Mouse (Mus musculus) left cerebral cortex, postnatal 25 days (tissue): Measurements from ENCODE around the gene Adh6b. TPM values are rescaled to one million over a fixed set of nuclear protein-coding genes. Genes with fewer than 3 reads are reported as not detected.
A peak's percentile ranks its signal among the peaks of the same experiment; 100 is the strongest.

Experiments
- DNase-seq, 2 experiments: peaks; one replicate each; pipeline ENCODE4 v3.0.0; 2022; ENCODE audit warnings: low spot score in 2 of 2, mixed read lengths in 1 of 2
- intact Hi-C: fragments of 180-260 bp; cut with DNase I; formaldehyde crosslinking; loops from one replicate; pipeline ENCODE4 v1.15.1; 2025
- total RNA-seq, 2 experiments: library from RNA; stranded (reverse); gene quantifications; 2 replicates each; pipeline ENCODE4 v1.2.3; 2021

Adh6b gene
- total RNA-seq, result not detected

DNA sequence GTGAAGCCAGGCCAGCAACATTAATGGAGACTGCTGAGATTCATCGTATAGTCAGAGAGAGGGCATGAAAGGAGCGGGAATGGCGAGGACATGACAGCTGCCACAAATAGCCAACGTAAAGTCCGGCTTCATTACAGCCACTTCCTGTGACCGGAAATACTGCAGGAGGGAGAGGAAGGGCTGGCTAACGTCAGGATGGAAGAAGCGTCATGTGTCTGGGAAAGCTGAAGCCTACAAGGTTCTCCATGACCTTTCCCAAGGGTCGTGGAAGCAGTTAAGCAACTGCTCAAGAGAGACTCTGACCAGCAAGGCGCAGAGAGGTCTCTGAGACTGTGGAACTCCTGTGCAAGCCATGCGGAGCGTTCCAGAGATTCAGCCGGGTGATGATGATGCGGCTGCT is at the start of gene Adh6b:
Gene Adh6b, plus strand, starts transcription at position 305 of the 400 bp plus-strand sequence.
- no peak for DNase-seq
- intact Hi-C loops, result no loop called here

DNA sequence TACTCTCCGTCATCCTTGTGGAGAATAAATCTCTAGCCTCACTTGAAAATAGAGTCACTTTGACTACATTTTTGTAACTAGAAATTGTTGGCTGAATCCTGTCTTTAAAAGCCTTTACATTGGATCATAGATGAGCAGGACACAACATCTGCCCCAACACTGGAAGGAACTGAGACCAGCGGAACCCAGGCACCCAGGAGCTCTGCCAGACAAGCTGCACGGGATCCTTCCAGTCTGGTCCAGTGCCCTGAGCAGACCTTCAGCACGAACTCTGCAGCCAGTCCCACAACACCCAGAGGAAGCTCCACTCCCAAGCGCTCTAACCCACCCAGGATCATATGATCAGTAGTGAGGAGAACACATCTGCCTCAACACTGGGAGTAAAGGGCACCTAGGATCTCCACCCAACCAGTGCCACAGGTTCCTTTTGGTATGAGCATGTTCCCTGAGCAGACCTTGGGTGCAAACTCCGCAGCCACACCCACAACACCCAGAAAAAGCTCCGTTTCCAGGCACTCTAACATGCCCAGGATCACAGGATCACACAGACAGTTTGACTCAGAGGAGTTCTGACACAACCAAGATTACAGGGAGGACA is 48.2 kb upstream of the Adh6b start:
- no peak for DNase-seq
- intact Hi-C loops, result no loop called here

DNA sequence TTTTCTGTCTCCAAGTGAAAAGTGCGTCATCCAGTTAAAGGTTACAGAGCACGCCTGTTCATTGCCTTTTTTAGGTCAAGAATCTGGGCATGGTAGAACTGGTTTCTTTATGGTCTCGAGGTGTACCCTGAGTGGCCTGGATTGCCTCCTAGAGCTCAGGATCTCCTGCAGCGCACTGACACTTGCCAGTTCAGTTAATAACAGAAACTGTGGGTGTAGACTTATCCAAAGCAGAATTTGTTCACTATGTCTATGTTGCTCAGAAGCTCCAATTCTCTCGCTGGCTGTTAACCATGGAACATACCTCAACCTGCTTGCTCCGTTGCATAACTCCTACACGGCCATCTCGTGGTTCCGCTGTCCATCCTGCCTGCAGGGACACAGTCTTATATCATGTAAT is 41.4 kb upstream of the Adh6b start:
- intact Hi-C loops, result no loop called here
- DNase-seq, result no peak

DNA sequence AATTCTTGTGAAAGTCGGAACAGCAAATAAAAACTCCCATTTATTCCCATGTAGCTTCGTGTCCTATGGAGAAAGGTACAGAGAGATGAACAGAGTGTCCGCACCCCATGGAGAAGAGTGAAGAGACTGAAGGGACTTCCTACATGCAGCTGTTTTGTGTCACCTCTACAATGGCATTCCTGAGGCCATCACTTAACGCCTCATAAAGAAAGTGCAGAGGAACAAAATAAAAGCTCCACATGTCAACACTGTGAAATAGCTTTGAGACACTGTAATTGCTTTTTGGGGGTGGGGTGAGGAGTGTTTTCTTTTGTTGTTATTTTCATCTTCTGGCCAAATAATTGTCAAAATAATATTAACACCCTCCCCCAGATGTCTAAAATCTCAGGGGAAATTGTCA is 38.9 kb upstream of the Adh6b start:
- DNase-seq, result no peak
- intact Hi-C loops, result no loop called here

DNA sequence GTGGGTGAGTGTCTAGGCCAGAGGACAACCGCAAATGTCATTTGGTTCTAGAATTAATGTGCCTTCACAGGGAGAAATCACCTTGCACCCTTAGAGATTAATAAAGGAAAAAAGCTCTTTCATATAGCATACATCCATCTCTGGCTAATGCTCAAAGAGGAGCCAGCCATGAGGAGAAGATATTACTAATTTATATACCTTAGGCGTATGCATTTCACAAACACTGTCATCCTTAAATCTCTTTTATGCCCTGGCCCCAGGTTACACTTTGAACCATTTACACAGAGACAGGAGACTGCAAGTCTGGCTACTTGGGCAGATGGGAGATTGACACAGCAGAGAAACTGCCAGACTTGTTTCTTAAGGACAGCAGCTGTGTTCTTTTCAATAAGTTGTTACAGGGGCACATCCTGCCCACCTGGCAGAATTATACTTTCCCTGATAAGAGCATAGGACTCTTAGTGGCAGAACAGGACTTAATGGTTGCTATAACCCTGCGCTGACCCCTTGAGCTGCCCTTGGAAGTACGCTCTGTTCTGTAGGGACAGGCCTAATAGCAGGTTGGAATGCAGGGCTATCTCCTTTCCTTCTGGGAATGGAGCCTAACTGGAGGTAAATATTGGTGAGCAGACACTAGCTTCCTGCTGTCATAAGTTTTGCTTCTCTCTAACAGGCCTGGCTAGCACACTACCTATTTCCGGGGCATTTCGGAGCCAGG is 37.6 kb upstream of the Adh6b start:
- intact Hi-C loops, result no loop called here
- no peak for DNase-seq

DNA sequence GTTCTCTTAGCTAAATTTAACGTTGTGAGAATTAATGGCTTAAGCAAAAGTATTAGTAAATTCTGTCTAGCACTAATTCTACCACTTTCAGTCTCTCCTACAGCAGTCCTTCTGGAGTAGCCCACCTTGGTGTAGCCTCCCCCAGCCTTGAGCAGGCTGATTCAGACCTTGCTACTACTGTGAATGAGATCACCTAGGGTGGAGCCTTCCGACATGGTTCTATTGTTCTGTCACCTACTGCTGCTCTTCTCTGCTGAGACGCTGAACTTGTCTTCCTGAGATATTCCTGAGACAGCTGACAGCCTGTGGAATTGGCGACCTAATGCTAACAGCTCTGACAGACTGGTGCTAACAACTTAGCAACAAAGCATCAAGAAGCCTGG is 37.1 kb upstream of the Adh6b start:
- intact Hi-C loops, result no loop called here
- no peak for DNase-seq

DNA sequence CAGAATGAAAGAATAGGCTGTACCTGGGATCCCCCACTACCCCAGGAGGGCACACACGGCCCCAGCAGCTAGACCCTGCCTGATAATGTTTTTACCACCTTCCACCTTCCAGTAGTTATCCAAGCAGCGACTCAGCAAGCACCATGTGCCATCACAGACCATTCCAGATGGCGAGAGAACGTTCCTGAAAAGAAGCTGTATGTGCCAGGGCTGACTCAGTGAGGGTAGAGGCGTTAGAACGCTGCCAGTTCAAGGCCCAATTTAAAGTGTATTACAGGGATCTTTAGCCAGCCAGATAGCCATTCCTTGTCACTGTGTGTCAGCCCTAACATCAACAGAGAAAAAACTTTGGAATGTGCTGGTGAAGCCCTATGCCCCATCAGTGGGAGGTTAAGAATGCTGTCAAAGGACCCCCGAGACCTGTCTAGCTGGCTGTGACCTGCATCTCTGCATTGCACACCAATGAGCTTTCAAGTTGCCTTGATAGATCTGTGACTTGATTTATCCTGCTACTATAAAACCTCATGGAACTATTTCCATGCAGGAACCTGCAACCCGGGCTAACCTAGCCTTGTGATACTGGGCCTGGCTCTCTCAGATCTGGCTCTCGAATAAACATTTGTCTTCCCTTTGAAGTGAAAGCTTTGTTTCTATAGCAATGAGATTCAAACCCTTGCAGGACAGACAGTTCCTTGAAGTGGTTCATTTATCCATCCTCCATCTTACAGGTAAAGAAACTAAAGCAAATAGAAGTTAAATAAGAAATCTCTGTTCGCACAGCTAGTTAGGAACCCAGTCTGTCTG is 35.9 kb upstream of the Adh6b start:
- DNase-seq, result peak in 1 of 2 experiments; percentile 10
- intact Hi-C loops, result no loop called here

DNA sequence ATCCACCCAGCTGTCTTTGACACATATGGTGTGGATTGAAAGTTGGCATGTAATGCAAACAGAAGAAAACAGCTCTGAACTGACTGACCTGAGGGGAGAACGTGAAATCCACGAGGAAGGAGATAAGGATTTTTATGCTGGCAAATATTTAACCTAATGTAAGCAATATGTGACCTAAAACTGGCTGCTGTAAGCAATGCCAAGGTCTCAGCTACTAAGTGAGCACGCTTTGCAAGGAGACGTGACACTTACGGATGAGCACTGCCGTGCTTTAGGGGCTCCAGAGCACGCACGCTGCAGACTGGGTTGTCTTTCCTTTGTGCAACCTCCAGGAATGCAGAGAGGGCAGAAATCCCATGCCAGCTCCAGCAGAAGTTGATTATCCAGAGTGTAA is 35.3 kb upstream of the Adh6b start:
- intact Hi-C loops, result no loop called here
- DNase-seq, result no peak

DNA sequence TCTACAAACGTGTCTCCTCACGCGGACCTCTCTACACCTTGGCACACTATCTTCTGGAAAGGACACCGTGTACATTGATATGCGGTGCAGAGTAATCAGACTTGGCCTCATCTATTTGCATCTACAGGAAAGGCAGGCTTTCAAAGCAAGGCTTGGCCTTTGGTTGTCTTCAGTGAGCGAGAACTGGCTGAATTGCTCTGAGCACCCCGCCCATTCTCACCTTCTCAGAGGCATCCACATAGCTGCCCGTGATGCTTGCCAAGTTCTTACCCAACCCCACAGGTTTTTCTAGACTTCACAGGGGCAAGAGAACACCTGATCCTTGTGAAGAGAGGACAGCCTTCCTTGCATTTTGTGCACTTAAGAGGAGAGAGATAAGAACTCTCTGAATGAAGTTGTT is 31.7 kb upstream of the Adh6b start:
- intact Hi-C loops, result no loop called here
- no peak for DNase-seq

DNA sequence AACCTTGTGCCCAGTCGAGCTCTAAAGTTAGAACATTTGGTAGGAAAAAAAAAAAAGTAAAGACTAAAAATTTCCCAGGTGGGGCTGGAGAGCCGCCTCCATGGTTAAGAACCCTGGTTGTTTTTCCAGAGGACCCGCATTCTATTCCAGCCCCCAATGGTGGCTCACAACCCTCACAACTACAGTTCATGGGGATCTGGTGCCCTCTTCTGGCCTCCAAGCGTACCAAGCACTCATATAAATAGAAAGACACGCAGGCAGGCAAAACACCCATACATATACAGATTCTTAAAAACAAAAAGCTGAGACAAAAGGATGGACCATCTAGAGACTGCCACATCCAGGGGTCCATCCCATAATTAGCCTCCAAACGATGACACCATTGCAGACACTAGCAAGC is 30.6 kb upstream of the Adh6b start:
- intact Hi-C loops, result no loop called here

DNA sequence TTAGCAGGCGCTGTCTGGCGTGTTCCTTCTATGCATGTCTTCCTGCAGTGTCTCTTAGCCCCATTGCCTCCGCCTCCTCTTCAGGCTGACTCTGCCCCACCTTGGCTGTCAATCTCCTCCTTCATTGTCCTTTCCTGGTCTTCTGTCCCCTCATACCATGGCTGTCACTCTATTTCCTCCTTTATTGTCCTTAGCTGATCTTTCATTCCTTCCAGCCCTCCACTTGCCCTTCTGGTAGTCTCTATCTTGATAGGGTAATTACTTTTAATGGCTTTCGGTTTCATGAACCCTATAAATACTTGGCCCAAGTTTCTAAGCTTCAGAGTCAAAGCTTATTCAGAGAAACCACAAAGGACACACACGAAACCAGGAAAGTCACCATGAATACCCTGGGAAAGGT is 28.6 kb upstream of the Adh6b start, which contains the start of gene Adh6a:
Gene Adh6a, plus strand, starts transcription at position 322 of the 400 bp plus-strand sequence.
- intact Hi-C loops, result no loop called here
- no peak for DNase-seq

More for the DNA sequence above, 30.6 kb upstream of the Adh6b start:
- no peak for DNase-seq

DNA sequence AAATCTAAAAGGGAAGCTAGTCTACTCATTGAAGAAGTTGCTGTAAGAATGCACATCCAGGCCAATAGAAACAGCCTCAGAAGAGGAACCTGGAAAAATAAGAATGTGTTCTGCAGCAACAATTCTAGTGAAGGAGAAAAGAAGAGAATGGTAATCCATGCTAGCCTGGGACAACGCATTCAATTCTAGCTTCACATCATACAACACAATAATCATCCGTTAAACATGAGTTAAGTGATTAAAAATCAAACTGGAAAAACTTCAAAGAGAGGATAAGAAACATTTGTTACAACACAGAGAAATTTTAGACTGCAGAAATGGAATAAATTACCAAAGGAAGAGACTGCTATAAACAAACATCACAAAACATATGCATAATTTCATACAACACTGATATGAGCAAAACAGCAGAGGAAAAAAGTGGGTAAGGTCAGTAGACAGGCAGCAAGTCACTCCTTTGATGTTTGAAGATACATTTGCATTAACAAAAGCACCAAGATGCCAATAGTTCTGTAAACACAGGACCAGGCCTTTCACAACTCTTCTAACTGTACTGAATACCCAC is 24.6 kb upstream of the Adh6b start:
- intact Hi-C loops, result no loop called here
- DNase-seq, result no peak

DNA sequence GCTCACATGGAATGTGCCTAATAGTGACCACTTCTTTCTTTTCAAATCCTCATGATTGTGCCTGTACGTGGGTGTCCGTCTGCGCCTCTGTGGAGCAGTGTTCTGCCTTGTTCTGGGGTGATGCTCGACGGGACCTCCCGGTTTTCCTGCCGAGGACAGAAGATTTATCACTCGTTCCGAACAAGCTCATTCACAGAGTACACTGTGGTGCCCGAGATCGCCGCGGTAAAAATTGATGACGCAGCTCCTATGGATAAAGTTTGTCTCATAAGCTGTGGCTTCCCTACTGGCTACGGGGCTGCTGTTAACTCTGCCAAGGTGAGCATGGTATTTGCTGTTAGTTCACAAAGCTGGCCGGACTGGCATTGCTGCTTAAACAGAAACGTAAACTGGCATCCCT is 16.6 kb upstream of the Adh6b start:
- intact Hi-C loops, result no loop called here
- no peak for DNase-seq

DNA sequence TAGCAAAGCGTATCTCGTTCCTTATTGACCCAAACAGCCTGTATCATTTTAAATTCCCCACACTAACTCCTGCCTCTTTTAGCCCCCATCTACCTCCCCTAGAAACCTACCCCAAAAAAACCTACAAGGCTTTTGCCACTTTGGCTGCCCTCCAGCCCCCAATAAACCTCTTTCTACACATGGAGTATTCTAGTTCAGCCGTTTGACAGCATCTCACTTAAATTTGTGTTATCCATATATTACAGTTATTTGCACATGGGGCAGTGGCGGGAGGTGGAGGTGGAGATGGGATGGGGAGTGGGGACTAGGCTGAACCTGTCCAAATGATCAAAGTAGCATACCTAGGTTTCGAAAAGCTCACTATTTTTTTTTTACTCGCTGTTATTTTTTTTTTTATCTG is 16.1 kb upstream of the Adh6b start:
- intact Hi-C loops, result no loop called here

DNA sequence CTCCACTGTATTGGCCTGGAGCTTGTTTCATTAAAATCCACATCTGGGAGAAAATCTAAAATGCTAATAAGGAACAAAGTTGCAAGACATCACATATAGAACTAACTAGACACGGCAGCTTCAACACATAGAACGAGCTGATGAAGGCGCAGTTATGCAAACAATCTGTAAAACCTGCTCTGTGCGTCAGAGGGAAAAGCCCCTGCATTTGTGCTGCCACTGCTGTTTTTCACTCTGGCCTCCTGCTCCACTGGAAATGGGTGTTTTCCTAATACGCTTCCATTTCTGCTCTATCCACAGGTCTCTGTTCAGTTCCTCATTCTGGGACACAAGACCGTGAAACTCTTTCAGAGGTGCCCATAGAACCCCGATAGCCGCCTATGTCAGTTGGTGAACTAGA is 7.7 kb upstream of the Adh6b start:
- DNase-seq, result no peak
- intact Hi-C loops, result no loop called here

More for the DNA sequence above, 16.1 kb upstream of the Adh6b start:
- no peak for DNase-seq

DNA sequence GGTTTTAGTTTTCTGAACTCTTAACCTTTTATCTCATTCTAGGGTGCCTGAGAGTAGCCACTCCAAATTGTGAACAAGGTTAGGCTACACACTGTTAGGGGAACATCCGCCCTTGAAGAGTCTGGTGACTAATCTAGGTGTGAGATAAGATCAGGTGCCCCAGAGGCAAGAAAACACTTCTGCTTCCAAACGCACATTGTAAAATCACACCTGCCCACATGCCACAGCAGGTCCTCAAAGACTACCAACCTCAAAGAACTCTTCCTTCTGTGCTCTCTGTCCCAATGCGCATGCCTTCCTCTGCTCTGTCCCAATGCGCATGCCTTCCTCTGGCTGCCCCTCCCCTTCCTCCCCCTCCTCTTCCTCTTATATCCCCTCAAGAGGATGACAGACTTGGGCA is 7.3 kb upstream of the Adh6b start:
- DNase-seq, result no peak
- intact Hi-C loops, result no loop called here

DNA sequence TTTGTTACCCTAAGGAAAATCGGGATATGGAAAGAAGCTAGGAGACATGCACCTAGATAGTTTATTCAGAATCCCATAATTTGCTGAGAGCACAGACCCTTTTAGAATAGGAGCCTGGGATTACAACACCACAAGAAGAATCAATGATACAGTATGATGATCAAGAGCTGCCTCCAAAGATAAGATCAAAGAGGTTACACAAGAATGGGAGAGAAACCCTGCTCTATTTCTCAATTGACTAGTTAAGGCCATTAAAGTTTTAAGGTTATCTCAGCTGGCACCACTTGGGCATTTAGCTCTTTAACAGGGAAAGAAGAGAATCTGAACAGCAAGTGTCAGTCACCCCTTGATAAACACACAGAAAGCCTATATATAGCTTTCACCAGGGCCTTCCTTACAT is 6.0 kb upstream of the Adh6b start:
- no peak for DNase-seq
- intact Hi-C loops, result no loop called here

DNA sequence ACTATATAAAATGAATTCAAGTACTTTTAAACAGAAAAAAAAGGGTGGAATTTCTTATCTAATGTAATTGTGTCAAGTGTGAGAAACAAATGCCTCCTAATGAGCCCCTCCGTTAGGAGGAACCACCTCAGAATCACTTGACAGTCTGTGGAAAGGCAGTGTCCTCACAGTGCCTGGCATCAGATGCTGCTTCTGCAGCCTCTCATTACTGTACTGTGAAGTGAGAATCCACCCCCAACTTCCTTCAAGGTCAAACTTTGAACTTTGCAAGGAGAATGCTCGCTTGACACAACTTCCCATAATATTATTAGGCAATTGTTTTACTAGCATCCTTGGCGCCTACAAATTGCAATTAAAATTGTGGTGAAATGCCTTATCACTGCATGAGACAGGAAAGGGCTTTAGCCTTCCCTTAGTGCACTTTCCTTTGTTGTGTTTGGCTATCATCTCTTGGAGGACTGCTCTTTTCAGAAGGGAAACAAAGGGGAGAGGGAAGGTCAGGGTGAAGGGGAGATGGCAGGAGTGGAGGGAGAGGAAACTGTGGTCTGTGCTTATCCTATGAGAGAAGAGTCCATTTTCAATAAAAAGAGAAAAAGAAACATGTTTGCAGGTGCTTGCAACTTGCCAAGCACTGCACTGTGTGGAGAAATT is 5.3 kb upstream of the Adh6b start:
- intact Hi-C loops, result no loop called here
- no peak for DNase-seq

DNA sequence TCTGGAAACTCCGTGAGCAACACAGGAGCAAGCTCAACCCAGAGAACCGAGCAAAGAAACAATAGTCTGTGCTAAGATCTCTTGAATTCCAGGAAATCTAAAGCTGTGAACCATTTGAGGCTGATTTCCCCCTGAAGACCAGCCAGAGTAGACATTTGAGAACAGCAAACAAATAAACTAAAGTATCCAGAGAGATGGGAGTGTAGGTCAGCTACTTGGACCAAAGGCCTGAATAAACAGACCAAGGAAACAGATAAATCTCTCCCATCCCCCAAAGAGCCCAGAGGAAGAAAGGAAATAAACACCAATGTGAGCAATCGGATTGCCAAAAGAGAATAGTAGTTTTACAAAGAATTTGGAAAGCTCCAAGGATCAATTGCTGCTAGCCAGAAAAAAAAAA is 5.5 kb downstream of the Adh6b start:
- DNase-seq, result no peak
- intact Hi-C loops, result no loop called here
